Mouse (Mus musculus): Measurements from ENCODE around the gene Opcml. TPM values are rescaled to one million over a fixed set of nuclear protein-coding genes. Genes with fewer than 3 reads are reported as not detected.

Opcml gene
- polyA plus RNA-seq, 1 experiment: 0.04 TPM

DNA sequence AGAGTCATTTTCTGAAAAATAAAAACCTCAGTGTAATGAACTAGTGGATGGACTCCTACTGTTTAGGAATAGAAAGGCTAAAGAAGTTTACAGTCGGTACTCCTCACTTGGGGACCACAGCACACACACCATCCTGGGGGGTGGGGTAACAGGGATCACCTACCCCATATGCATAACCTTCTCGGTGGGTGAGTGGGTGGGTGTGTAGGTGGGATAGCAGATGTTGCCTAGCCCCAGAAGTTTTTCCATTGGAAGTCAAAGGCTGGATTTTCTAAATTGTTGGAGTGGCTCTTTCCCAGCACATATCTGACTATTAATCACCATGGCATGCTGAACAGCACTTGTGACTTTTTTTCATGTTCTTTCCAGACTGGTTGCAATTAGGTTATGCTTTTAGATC is 779.2 kb downstream of the Opcml start:
- Histone ChIP-seq H3K27ac (ENCODE audit: insufficient read depth, low read depth, low read length) (no peak overlapping the region), H3K36me3 (ENCODE audit: control insufficient read depth, insufficient read depth, low read length) (no peaks in the 10 kb centered on the region), H3K4me3 (ENCODE audit: low read depth, low read length) (no peak overlapping the region), H3K27me3 (ENCODE audit: control insufficient read depth, insufficient read depth, low read length) (no peaks in the 10 kb centered on the region), H3K4me1 (ENCODE audit: control insufficient read depth, insufficient read depth, insufficient read length, low read length) (no peaks in the 10 kb centered on the region)
- 68% methylated on average over 2 of the region's 2 CpGs for WGBS
- TF ChIP-seq POLR2A (IDR thresholded peaks at IDR 0.05; ENCODE audit: low read depth, low read length) (no peak), CTCF (IDR thresholded peaks at IDR 0.05; ENCODE audit: extremely low read depth, insufficient read length, insufficient replicate concordance, low read depth, low read length) (no peak)

GRCm38 (mm10) chr9:28571682-28572081 is 781.1 kb downstream of the Opcml start:
- 21% methylated on average over 2 of the region's 2 CpGs for WGBS

GRCm38 (mm10) chr9:28572136-28572774 is 781.7 kb downstream of the Opcml start:
- no peak overlapping the region for H3K27ac ChIP-seq (ENCODE audit: insufficient read depth, low read depth, low read length)
- no peak overlapping the region for H3K4me3 ChIP-seq (ENCODE audit: low read depth, low read length)
- no peaks in the 10 kb centered on the region for H3K4me1 ChIP-seq (ENCODE audit: control insufficient read depth, insufficient read depth, insufficient read length, low read length)
- WGBS: 44% methylated on average over 9 of the region's 9 CpGs
- no peaks in the 10 kb centered on the region for H3K36me3 ChIP-seq (ENCODE audit: control insufficient read depth, insufficient read depth, low read length)
- TF ChIP-seq POLR2A (IDR thresholded peaks at IDR 0.05; ENCODE audit: low read depth, low read length): no peak
- TF ChIP-seq CTCF (IDR thresholded peaks at IDR 0.05; ENCODE audit: extremely low read depth, insufficient read length, insufficient replicate concordance, low read depth, low read length): no peak
- no peaks in the 10 kb centered on the region for H3K27me3 ChIP-seq (ENCODE audit: control insufficient read depth, insufficient read depth, low read length)

More at GRCm38 (mm10) chr9:28571682-28572081, 781.1 kb downstream of the Opcml start:
- Histone ChIP-seq H3K4me3 (ENCODE audit: low read depth, low read length) (no peak overlapping the region), H3K27me3 (ENCODE audit: control insufficient read depth, insufficient read depth, low read length) (no peaks in the 10 kb centered on the region), H3K36me3 (ENCODE audit: control insufficient read depth, insufficient read depth, low read length) (no peaks in the 10 kb centered on the region), H3K27ac (ENCODE audit: insufficient read depth, low read depth, low read length) (no peak overlapping the region), H3K4me1 (ENCODE audit: control insufficient read depth, insufficient read depth, insufficient read length, low read length) (no peaks in the 10 kb centered on the region)
- TF ChIP-seq POLR2A (IDR thresholded peaks at IDR 0.05; ENCODE audit: low read depth, low read length): no peak
- TF ChIP-seq CTCF (IDR thresholded peaks at IDR 0.05; ENCODE audit: extremely low read depth, insufficient read length, insufficient replicate concordance, low read depth, low read length): no peak

DNA sequence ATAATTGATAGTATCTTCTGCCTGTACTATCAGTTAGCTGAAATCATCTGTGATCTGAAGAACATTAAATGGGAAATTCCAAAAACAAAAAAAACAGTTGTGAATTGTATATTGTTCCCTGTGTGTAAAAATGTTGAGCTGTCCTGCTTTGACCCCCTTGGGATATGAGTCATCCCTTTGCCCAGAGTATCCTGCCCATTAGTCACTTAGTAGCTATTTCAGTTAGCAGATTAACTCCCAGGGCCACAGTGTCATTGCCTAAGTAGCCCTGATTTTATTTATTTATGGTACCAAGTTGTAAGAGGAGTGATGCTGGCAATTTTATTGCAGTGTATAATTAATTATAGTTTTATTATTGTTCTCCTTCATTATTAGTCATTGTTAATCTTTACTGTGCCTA is 788.2 kb downstream of the Opcml start:
- Histone ChIP-seq H3K36me3 (ENCODE audit: control insufficient read depth, insufficient read depth, low read length) (no peaks in the 10 kb centered on the region), H3K4me3 (ENCODE audit: low read depth, low read length) (no peak overlapping the region), H3K27me3 (ENCODE audit: control insufficient read depth, insufficient read depth, low read length) (no peaks in the 10 kb centered on the region), H3K4me1 (ENCODE audit: control insufficient read depth, insufficient read depth, insufficient read length, low read length) (no peaks in the 10 kb centered on the region), H3K27ac (ENCODE audit: insufficient read depth, low read depth, low read length) (no peak overlapping the region)
- TF ChIP-seq POLR2A (IDR thresholded peaks at IDR 0.05; ENCODE audit: low read depth, low read length): no peak
- no peak for TF ChIP-seq CTCF (IDR thresholded peaks at IDR 0.05; ENCODE audit: extremely low read depth, insufficient read length, insufficient replicate concordance, low read depth, low read length)

- TF ChIP-seq POLR2A (IDR thresholded peaks at IDR 0.05; ENCODE audit: low read depth, low read length): no peak
- TF ChIP-seq CTCF (IDR thresholded peaks at IDR 0.05; ENCODE audit: extremely low read depth, insufficient read length, insufficient replicate concordance, low read depth, low read length): no peak
- Histone ChIP-seq H3K27ac (ENCODE audit: insufficient read depth, low read depth, low read length) (no peak overlapping the region), H3K4me3 (ENCODE audit: low read depth, low read length) (no peak overlapping the region), H3K27me3 (ENCODE audit: control insufficient read depth, insufficient read depth, low read length) (no peaks in the 10 kb centered on the region), H3K4me1 (ENCODE audit: control insufficient read depth, insufficient read depth, insufficient read length, low read length) (no peaks in the 10 kb centered on the region), H3K36me3 (ENCODE audit: control insufficient read depth, insufficient read depth, low read length) (no peaks in the 10 kb centered on the region)
- WGBS: 66% methylated on average over 3 of the region's 3 CpGs
Observed at GRCm38 (mm10) chr9:28587253-28587652, 796.7 kb downstream of the Opcml start.

- Histone ChIP-seq H3K36me3 (ENCODE audit: control insufficient read depth, insufficient read depth, low read length) (no peaks in the 10 kb centered on the region), H3K27ac (ENCODE audit: insufficient read depth, low read depth, low read length) (no peak overlapping the region), H3K4me3 (ENCODE audit: low read depth, low read length) (no peak overlapping the region), H3K27me3 (ENCODE audit: control insufficient read depth, insufficient read depth, low read length) (no peaks in the 10 kb centered on the region), H3K4me1 (ENCODE audit: control insufficient read depth, insufficient read depth, insufficient read length, low read length) (no peaks in the 10 kb centered on the region)
- 81% methylated on average over 4 of the region's 4 CpGs for WGBS
- TF ChIP-seq POLR2A (IDR thresholded peaks at IDR 0.05; ENCODE audit: low read depth, low read length) (no peak), CTCF (IDR thresholded peaks at IDR 0.05; ENCODE audit: extremely low read depth, insufficient read length, insufficient replicate concordance, low read depth, low read length) (no peak)
Observed at GRCm38 (mm10) chr9:28587857-28588388, 797.3 kb downstream of the Opcml start.

- no peak overlapping the region for H3K27ac ChIP-seq (ENCODE audit: insufficient read depth, low read depth, low read length)
- no peaks in the 10 kb centered on the region for H3K27me3 ChIP-seq (ENCODE audit: control insufficient read depth, insufficient read depth, low read length)
- H3K4me1 ChIP-seq (ENCODE audit: control insufficient read depth, insufficient read depth, insufficient read length, low read length): no peaks in the 10 kb centered on the region
- TF ChIP-seq POLR2A (IDR thresholded peaks at IDR 0.05; ENCODE audit: low read depth, low read length) (no peak), CTCF (IDR thresholded peaks at IDR 0.05; ENCODE audit: extremely low read depth, insufficient read length, insufficient replicate concordance, low read depth, low read length) (no peak)
- WGBS: 70% methylated on average over 1 of the region's 1 CpGs
- H3K36me3 ChIP-seq (ENCODE audit: control insufficient read depth, insufficient read depth, low read length): no peaks in the 10 kb centered on the region
- no peak overlapping the region for H3K4me3 ChIP-seq (ENCODE audit: low read depth, low read length)
Observed at GRCm38 (mm10) chr9:28588488-28588887, 797.9 kb downstream of the Opcml start.

Measured in small intestine, adult 2 months (tissue).